Mouse (Mus musculus): Measurements from ENCODE around the gene 1700029I15Rik.
A peak's percentile ranks its signal among the peaks of the same experiment; 100 is the strongest.

1700029I15Rik gene

DNA sequence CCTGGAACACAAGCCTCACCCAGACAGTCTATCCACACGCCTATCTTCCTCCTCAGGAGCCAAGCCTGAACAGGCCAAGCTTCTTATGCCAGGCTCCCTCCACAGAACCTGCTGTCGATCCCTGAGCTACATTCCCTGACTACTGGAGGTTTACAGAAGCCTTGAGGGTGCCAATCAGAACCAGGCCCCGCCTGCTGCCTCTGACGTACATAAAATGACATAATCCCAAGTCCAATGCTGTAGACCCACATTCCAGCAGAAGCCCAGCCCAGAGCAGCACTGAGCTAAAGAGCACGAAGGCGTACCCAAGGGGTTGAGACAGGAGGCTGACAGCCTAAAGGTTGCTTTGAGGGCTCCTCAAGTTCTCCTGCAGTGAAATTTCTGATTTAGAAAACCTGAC is 45.5 kb downstream of the 1700029I15Rik start:
- peak; percentile 93 for DNase-seq

DNA sequence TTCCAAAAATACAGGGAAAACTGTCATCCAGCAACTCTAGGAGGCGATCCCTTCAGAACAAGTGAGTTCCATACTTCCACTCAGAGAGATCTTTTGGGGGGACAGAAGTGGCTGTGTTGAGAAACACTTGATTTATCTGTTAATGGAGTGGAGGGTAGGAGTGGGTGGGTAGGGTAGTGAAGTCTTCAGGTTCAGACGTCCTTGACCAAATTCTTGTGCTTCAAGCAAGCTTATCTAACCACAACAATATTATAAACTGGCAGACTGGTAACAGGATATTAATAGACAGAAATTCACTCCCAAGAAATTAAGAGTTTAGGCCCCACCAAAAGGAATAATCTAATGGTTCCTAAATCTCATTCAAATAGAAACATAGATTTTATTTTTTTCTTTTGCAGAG is 47.8 kb downstream of the 1700029I15Rik start:
- DNase-seq: no peak

DNA sequence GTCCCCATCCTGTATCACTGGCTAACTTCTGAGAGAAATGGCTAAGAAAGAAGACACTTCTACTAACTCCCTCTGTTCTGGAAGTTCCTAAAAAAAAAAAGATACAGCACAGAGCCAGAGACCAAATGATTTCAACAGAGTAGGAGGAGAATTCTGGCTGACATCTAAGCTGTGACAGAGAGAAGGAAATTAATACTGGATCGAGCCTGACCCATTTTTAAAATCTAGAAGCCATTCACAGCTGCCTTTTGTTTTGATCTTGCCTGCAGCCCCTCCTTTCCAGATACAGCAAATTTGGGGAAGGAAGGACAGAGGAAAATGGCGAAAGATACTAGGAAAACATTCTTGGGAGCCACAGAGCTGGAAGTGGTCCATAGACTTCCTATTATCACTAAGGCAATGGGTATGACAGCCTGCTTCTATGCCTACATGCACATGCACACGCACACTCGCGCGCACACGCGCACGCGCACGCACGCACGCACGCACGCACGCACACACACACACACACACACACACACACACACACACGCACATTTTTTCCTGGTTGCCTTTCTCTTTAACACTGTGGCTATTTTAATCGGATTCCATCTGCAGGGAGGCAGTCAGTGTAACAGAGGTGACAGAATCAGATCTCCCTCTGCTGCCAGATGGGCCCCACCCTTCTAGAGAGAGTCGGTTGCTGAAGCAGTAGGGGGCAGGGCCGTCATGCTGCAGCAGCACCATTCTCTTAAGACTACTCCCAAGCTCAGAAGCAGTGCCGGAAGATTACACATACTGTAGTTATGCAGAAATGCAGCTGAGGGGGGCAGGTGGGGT is 48.6 kb downstream of the 1700029I15Rik start:
- no peak for DNase-seq

DNA sequence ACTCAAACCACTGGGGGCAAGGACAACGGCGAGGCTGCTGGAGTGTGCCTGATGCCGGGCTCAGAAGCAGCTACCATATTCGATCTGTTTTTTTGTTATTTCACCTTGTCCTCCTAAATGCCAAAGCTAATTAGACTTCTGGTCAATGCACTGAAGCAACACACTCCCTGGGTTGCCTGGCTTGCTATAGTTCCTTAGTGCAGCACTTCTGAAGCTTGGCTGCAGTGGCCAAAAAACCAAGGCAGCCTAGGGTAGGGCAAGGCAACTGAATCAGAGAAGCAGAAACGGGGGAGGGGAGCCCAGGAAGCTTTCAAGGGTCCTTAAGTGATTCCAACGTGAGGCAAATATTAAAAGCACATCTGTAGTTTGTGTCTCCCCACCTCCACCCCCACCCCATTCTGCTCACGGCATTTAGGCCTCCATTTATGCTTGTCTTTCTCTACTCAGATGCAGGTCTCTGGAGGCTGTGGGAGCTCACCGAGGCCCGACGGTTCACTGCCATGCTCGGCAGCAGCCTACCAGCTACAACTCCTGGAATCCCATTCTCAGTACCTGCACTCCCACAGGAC is 49.4 kb downstream of the 1700029I15Rik start:
- DNase-seq: no peak

DNA sequence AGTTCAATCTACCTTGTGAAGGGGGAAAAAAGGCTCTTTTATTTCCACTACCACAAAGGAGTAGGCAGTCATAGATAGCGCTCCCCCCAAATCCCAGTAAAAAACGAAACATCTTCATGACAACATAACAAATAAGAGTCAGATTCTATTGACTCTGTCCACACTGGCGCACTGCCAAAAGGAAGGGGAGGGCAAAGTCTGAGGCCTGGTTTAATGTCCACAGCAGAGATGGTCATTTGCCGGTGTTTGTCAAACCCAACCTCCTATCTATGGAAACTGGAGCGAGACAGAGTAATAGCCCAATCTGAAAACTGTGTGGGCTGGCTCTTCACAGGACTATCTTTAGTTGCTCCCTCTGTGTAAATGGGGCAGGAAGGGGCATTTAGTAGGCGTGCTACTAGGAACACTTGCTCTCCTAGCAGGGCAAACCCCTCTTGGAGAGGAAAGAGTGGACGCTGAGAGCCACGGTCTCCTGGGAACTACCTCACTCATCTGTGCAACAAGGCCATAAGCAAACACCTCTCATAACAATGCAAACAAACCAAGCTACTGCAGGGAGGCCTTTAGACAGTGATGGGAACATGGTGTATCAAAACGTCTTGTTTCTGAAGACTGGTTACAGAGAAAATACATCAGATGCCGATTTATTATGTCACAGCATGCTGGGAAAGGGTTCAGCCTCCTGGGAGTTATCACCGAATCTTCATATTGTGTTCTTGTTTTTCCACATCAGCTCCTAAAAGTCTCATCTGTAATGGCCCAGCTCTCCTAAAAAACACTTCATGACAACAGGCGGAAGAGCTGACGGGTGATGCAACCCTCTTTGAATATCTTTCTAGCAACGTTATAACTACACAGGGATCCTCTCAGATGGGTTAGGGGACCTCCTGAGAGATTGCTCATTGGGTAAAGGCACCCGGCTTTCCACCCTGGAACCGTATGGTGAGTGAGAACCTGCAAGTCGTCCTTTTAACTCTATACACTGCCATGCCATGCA is 50.3 kb downstream of the 1700029I15Rik start:
- DNase-seq: peak; percentile 82

DNA sequence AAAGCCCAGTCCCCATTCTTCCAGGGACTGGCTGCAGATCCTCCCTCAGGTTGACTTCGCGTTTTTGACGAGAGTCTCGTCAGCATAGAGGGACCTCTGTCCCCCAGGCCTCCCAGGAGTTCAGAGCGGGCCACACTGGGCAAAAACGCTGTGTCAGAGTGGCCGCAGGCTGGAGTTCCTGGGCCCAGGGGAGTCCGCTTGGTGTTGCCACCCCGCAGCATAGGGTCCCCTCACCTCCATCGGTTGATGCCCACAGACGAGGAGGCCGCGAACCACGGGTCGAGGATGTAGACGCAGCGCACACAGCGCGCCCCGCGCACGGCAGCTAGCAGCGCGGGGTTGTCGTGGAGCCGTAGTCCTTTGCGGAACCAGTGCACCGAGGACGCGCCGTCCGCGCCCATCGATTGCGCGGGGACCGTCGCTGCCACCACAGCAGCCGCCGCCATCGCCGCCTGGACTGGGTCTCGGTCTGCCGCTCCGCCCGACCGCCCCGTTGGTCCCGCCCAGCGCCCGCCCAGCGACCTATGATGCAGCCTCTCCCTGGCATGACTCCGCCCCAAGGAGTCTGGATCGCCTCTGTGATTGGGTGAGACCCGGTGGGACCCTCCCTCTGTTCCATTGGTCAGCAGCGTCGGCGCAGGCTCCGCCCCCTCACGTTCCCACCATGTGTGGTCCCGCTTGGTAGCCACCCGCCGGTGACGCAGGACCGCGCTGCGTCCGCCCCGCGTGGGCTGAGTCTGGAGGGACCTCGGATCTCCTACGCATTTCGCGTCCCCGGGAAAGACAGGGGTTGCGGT is 51.4 kb downstream of the 1700029I15Rik start, which contains the start of gene Cry2:
TSS of gene Cry2 (minus strand) at position 466 of the 797 bp plus-strand sequence.
- DNase-seq: peak; percentile 99

DNA sequence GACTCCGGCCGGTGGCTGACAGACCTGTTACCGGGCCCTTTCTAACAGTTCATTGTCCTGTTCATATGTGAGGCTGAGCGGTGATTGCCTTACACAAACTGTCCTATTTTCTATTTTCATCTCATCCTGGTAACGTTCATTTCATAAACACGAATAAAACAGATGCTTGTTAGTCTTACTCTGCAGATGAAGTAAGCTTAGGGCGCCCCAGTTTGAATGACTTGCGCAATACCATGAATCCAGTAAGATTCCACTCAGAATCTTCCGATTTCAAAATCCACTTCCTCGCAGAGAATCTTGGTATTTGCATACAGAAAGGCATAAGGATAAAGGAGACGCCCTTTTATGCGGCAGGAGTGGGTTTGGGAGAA is 52.0 kb downstream of the 1700029I15Rik start:
- DNase-seq: no peak

DNA sequence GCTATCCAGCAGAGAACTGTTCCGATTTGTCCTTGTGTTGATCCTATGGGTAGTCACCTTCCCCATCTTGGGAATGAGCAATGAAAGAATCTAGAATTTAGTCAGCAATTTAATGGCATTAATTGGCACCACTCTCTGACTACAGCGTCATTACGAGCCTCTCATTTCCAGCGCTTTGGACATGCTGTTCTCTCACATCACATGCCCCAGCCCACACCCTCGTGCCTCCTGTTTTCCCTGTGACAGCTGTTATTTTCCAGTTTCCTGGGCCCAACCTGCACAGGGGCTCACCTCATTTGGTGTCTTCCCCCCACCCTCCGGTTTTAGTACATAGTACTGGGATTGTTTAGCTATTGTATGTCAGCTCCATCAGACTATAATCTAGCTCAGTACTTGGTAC is 52.7 kb downstream of the 1700029I15Rik start:
- DNase-seq: no peak

All from kidney, adult 11 months (tissue).